Mouse (Mus musculus) megakaryocyte, adult 5-6 weeks (primary cell): Measurements from ENCODE around the gene Plaur. TPM values are rescaled to one million over a fixed set of nuclear protein-coding genes. Genes with fewer than 3 reads are reported as not detected.
"Not testable (repeated sequence)": the region's sequence is repeated elsewhere in the genome, so short reads cannot be mapped to it uniquely, and the experiment has no call there.

Experiments used
- ATAC-seq: 2 replicates; pipeline ENCODE4 v1.8.0; 2016; ENCODE audit warnings: mild to moderate bottlenecking, inconsistent platforms; ENCODE audit not compliant: poor library complexity, severe bottlenecking
- total RNA-seq, 2 experiments: library from RNA; stranded (forward) in 1 of 2; stranded (reverse) in 1 of 2; fragments of 153-499, 151-499 nt in 1 of 2; fragments of 221-1000, 200-1000 nt in 1 of 2; gene quantifications; 2 replicates each; pipeline versions ENCODE4 v1.2.3 to v1.2.4; 2015 to 2017

Gene Plaur
- total RNA-seq, 2 experiments from 2014 or later = 96.3 to 110 TPM

DNA sequence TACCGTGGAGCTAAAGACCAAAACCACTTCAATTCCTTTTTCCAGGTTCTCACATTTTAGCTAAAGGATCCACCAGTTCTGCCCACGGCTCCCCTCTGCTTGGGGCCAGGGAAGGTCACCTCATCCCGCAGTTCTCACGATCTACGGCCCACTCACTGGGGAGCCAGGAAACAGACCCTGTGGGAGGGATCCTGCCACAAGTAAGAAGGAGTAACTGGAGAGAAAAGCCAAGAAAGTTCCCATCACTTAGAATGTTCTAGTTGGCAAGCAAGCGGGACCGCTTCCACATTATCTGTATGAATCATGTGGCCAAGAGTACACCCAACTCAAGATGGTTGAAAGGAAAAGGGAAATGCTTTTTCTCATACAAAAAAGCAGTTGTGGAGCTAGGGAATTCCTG lies 14.6 kb downstream of the Plaur start:
- ATAC-seq = no peak

DNA sequence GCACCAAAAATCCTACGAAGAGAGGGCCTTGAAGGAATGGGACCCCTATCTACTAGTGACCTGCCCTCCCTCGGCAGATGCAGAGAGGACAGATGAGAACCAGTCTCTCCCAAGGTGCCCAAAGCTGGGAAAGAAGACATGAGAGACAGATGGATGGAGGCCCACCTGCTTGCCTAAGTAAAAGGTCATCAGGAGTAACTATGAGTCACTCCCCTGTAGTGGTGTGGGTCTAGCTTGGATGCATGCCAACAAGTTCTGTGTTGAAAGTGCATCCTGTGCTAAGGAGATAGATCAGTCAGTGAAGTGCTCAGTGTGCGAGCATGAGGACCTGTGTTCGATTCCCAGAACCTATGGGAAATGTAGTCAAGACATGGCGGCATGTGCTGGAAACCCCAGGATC lies 16.6 kb downstream of the Plaur start:
- no peak for ATAC-seq

DNA sequence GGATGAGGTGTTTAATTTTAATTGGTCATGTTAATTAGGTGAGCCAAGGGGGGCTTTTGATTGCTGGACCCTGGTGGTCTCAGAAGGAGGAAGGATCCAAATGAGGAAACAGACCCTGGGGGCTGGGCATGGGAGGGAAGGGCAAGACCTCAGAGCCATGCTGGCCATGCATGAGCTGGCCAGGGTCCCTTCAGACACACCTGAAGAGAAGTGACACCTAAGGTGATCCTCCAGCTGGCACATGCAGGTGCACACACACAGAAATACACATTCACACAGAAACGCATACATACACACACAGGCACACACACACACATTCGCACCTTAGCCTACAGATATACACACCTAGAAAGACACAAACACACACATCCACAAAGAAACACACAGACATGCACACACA lies 17.4 kb downstream of the Plaur start:
- ATAC-seq = no peak

DNA sequence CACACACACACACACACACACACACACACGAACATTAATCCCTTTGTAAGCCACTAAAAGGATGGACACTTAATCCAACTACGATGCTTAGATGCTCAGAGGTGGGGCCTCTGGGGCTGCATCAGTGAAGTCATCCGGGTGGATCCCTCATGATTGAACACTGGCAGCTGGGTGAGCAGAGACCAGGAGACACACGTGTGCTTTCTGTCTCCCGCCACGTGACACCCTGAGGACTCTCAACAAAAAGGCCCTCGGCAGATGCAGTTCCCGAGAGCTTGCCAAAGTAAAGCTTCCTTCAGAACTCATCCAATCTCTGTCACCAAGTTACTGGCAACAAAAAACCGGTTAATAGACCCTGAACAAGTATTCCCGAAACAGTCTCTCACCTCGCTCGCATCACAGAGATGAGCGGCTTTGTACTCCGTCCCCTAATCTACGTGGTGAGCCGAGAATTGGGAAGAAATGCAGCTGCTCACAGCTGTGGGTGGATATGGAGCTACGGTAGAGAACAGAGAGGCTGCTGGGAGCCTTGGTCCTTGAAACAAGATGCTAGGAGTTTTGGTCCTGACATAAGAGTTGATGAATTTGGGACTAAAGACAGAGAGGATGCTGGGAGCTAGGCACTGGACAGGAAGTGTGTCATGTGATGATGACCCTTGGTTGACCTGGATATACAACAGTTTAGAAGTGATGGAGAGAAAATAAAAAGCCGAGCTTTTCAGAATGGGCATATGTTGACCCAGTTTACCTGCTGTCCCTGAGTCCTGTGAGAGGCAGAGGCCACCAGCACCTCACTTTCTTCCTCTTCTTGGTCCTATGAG lies 18.0 kb downstream of the Plaur start:
- ATAC-seq = 0 out of 2 replicates have a peak, but pooled peaks have one; percentile 23

DNA sequence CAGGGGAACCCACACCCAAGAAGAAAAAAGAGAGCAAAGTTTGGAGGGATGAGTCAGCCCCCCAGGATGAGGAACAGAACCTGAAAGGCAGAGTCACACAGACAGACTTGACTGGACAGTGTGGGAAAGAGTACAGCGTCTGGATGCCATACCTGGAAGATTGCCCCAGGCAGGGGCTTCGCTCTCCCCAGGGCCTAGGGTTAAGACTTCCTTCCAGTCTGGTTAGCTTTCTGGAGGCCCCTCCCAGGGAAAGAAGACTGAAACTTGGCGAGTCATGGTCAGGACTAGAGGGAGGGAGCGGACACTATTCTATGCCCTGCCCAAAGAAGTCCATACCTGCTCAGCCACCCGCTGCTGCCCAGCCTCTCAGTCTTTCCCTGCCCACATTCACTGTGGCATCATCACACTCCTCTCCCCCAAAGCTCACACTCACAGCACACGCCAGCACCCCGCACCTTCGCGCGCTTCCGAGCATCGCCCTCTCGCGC lies 18.7 kb downstream of the Plaur start:
- peak; percentile 4; the same call in 1 of the 2 replicates for ATAC-seq

DNA sequence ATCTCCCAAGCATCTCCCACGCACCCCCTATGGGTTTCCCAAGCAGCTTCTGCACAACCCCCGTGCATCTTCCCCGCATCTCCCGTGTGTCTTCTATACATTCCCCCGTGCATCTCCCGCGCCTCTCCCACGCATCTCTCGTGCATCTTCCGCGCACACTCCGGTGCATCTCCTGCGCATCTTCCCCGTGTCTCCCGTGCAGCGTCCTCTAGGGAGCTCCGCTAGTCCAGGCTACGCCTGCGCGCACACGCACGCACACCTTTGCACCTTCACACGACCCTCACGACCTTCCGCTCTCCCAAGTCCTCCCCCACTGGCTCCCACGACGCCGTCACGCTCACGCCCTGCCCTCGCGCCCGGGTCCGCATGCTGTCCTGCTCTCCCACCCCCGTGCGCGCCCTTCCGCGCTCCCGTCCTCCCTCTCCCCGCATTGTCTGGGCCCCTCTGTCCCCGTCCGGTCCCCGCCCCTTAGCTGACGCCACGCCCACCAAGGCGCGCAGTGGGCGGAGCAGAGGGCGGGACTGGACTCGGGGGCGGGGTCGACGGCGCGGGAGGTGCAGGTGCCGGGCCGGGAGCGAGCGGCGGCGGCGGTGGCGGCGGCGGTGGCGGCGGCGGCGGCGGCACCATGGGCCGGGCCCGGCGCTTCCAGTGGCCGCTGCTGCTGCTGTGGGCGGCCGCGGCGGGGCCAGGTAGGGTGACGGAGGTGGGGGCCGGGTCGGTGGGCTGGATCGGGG lies 19.4 kb downstream of the Plaur start, which contains the start of gene Cadm4:
Gene Cadm4, plus strand, starts transcription at position 550 of the 734 bp plus-strand sequence.
- ATAC-seq = peak; percentile 81

DNA sequence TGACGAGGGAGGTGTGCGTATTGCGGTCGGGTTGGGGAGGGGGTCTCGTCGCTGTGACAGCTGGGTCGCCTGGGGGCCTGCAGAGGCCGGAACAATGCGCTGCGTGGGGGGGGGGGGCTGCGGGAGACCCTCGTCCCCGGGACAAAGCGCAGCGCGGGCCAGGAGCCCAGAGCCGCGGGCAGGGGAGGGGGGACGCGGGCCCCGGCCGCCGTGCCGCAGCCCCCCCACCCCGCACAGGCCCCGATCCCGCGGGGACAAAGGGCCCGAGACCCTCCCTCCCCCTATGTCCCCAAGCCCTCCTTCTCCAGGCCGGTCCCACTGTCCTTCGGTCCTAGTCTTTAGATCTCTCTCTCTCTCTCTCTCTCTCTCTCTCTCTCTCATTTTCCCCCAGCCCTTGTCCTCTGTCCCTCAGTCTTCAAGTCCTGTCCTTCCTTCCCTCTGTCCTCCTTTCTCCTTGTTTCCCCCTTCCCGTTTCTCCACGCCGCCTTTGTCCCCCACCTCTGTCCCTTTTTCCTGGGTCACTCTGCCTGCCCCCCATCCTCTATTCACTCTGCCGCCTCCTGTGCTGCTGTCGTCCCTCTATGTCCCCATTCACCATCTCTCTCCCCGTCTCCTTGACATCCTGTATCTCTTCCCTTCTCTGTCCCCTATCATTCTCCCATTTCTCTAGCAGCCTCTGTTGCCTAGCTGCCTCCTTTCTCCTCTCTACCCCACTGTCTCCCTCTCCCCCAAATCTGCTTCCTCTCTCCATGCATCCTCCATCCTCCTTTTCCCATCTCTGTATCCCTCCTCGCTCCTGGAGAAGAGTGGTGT lies 20.1 kb downstream of the Plaur start:
- no peak for ATAC-seq

DNA sequence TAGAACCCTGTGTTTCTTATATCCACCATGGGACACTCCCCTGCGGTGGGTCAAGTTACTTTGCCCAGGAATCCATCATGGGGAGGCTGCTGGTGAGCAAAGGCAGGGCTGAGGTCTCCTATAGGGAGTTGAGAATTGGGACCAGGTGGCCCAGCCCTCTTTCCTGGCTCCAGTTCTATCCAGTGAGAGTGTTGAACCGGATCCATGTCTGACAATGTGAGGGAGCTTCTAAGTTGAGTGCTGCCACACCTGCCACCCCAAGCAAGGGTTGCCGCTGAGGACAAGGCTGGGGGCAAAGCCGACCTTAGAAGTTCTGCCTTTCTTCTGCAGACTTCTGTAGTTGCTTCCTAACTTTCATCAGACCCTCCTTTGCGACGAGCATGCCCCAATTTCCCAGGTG lies 21.0 kb downstream of the Plaur start:
- ATAC-seq = not testable (repeated sequence)

DNA sequence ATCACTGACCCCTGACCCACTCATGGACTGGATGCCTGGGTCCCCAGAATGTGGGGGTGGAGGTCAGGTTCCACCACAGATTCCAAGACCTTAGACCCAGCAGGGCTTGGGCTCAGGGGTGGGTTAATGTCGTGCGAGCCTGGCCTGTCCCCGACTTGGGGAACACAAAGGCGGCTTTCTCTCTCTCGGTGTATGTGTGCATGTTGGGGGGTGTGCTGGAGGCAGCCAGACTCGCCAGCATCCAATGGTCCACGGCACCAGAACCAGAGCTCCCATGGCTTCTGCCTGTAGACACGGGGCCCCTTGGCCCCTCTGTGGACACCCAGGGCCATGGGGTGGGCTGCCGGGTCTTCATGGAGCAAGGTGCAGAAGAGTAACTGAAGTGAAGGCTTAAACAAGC lies 23.2 kb downstream of the Plaur start:
- ATAC-seq = no peak

DNA sequence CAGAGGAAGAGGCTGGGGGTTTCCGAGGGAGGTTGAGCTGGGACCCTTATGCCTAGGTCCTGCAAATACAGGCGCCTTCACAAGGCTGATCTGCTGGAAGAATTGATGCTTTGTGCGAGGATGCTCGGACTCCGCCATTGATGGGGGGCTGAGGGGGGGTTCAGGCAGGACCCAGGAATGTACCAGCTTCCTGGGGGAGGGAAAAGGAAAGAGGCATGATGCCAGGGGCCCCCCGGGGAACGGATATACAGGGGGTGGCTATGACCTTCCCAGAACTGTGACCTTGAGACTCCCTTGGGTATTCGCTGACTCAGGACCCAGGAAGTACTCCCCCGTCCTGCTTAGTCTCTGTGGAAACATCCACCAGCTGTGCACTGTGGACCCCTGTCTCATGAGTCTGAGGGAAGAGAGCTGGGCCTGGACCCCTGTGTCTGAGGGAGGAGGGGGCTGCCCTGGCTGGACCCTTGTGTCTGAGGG lies 24.4 kb downstream of the Plaur start:
- ATAC-seq = no peak

DNA sequence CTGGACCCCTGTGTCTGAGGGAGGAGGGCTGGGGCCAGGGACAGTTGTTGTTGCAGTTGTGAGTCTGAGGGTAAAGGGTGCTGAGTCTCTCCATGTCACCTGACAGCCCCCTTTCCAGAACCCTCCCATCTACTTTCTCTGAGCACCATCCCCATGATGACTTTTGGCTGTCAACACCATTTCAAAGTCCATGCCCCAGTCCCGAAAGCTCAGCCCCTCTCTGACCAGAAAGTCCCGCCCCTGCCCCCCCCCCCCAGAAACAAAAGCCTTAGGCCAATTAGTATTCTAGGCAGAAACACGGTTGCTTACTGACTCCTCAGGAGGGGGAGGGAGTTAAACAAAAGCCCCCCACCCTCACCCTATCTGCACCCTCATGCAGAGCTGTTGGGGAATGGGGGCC lies 25.1 kb downstream of the Plaur start:
- no peak for ATAC-seq

DNA sequence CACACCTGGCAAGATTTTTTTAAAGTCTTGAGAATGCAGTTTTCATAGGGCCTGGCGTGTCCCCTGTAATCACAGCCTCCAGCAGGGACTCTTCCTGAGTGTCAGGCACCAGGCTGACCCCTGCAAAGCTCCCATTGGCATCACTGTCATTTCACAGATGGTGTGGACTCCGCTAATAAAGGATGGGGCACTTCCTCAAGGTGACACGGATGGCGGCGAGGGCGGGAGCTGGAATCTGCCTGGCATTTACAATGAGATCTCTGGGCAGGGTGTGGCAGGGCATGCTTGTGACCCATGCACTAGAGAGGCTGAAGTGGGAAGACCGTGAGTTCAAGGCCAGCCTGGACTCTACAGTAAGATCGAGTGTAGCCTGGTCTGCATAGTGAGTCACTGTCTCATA lies 26.0 kb downstream of the Plaur start:
- no peak for ATAC-seq

DNA sequence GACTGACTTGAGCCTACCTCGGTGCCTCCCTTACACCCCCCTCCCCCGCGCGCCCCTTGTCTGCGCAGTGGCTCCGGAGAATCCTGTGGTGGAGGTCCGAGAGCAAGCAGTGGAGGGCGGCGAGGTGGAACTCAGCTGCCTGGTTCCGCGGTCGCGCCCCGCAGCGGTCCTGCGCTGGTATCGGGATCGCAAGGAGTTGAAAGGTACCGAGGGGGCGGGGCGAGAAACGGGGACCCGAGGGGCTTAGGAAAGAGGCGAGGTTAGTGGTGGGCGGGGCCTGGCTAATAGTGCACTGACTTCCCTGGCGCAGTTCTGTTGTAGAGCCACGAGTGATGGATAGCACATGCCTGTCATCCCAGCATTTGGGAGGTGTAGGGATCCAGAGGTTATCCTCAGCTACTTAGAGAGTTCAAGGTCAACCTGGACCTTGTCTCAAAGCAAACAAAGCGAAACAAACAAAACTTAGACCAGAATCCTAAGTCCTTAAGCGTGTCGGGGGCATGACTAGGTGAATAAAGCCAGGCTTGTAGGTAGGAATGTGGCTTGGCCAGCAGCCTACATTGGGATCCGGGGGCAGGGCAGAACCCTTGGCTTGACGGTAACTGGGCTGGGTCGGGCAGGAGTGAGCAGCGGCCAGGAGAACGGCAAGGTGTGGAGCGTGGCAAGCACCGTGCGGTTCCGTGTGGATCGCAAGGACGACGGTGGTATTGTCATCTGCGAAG lies 37.7 kb downstream of the Plaur start:
- no peak for ATAC-seq

DNA sequence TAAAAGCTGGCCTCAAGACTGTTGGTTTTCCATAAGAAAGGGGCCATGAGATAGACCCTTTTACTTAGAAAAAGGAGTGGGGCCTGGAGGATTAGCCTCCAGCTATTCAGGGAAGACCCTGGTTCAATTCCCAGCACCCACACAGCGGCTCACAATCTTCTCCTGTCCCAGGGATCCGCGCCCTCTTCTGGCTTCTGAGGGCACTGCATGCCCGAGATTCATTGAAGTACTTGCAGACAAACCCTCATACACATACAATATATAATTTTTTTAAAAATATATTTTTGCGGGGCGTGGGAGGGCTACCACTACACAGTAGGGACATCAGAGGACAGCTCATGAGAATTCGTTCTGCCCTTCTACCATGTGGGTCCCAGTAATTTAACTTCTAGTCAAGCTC lies 38.6 kb downstream of the Plaur start:
- ATAC-seq = no peak

DNA sequence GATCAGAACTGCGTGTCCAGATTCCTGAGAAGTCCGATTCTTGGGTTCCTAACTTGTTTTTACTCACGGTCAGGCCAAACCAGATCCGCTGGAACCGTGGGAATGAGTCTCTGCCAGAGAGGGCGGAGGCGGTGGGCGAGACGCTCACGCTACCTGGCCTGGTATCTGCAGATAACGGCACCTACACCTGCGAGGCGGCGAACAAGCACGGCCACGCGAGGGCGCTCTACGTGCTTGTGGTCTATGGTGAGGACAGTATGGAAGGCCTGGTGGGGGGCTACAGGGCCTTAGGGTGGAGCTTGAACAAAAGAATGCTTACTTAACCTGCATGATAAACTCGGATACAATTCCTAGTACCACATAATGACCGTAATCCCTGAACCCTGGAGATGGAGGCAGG lies 39.2 kb downstream of the Plaur start:
- ATAC-seq = no peak

DNA sequence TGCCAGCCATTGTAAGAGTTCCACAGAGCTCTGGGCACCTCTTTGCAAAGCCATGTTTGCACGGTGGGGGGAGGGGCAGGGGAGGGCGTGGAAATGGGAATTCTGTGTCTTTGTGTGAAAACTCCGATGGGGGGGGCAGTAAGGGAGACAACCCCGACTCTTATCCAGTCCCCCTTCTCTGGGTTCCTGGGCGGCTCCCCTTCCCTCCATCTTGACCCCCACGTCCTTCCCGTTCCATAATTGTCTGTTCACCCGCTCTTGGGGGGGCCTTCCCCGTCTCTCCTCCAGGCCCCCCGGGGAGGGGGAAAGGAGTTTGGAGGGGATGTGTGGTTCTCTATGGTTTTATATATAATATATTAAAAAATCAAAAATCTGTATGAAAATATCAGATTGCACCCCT lies 41.7 kb downstream of the Plaur start:
- no peak for ATAC-seq

DNA sequence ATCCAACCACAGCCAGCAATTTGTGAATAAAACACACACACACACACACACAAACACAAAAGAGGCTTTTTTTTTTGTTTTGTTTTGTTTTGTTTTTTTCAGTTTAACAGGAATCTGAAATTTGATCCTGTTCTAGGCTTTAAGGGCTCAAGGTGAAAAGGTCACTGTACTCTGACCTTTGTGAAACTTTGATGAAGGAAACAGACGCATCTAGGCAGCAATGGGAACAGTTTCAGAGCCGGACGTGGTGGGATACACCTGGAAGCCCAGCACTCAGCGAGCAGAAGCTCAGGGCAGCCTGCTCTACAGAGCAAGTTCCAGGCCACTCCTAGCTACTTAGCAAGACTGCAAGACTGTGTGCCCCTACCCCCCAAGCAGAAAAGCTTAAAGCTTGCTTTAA lies 42.6 kb downstream of the Plaur start:
- no peak for ATAC-seq

DNA sequence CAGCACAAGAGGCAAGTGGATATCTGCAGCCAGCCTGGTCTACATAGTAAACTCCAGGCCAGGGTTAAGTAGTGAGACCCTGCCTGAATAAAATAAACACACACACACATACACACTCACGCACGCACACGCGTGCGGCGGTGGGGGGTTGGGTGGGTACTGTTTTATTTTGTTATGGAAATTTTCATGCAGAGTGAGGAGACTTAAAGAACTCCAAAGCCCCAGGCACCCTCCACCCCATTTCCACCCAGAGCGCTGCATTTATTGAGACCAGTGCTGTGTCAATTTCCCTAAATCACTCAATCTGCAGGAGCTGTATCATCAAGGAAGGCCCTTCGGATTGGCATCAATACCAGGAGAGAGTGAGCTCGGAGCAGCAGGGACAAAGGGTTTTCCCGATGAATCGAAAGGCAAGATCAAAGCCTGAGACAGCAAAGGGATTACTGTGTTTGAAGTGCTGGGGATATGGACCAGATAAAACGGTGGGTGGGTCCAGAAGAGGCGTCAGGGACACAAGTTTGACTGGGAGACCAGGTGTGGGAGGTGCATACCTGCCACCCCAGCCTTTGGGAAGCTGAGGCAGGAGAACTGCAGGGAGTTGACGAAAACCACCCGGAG lies 43.3 kb downstream of the Plaur start:
- ATAC-seq = no peak

DNA sequence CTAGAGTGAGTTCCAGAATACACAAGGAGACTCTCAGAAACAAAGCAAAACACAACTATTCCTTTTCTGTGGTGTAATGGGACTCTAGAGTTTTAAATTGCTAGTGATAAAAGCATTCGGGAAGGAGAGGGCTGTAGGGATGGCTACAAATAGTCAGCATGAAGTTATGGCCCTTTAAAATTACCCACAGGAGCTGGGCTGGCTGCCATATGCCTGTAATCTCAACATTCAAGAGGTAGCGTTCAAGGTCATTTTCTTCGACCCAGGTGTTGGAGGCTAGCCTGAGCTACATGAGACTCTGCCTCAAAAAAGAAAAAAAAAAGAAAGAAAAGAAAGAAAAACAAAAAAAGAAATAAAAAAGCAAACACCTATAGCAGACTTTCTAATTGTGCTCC lies 43.8 kb downstream of the Plaur start:
- ATAC-seq = no peak

DNA sequence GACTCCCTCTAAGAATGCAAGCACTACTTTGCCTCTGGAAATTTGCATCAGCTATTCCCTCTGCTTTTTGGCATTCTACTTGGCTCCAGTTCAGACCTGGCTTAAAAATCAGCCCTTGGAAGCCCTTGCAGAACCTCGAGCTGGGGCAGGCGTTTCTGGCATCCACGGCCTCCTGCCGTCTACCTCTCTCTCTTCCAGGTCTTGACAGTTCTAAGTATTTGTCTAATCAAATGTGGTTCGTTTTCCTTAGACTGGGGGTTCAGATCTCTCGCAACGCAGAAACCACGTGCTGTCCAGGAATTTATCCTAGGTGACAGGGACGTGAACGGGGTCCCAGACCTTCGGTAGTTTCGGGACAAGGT lies 44.2 kb downstream of the Plaur start:
- ATAC-seq = no peak
